Mouse (Mus musculus) megakaryocyte, adult 5-6 weeks (primary cell): ENCODE measurements around the gene Slc12a6. TPM values are rescaled to one million over a fixed set of nuclear protein-coding genes. Genes with fewer than 3 reads are reported as not detected.
"Not testable (repeated sequence)": the region's sequence is repeated elsewhere in the genome, so short reads cannot be mapped to it uniquely, and the experiment has no call there.

Experiments
- ATAC-seq: 2 replicates; pipeline ENCODE4 v1.8.0; 2016; ENCODE audit warnings: mild to moderate bottlenecking, inconsistent platforms; ENCODE audit not compliant: poor library complexity, severe bottlenecking
- total RNA-seq, 2 experiments: library from RNA; stranded (forward) in 1 of 2; stranded (reverse) in 1 of 2; fragments of 153-499, 151-499 nt in 1 of 2; fragments of 221-1000, 200-1000 nt in 1 of 2; gene quantifications; 2 replicates each; pipeline versions ENCODE4 v1.2.3 to v1.2.4; 2015 to 2017

The Slc12a6 gene
- total RNA-seq, 2 experiments from 2014 or later = 108 to 111 TPM

DNA sequence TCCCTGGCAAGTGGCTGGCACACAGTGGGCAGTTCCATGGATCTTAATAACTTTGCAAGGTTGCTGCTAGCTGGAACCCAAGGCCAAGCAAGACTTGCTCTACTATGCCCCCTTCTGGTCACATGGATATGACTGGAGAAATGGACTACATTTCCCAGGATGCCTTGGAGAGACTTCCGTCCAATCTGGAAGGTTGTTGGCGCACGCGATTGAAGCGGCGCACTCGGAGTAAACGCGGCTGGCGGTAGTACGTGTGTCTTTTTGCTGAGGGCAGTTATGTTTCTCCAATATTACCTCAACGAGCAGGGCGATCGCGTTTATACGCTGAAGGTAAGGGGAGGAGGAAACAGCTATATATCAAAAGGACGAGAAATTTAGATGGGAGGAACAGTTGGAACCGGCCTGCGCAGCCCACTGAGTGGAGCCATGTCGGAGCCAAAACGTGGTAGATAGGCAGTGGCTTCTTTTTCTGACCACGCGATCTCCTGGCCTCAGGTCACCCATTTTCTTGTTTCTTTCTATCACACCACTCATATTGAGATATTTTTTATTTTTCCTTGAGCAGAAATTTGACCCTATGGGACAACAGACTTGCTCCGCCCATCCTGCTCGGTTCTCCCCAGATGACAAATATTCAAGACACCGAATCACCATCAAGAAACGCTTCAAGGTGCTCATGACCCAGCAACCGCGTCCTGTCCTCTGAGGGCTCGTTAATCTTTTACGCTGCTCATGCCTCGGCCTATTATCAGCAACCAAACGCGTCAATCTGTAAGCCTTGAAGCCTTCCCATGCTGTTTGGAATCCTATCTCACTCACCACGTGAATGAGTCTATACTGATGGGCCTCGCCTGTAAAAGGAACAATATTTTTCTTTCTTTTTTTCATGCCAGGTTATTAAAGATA is 3.6 kb upstream of the Slc12a6 start, which contains the start of gene Nop10:
Gene Nop10, plus strand, starts transcription at position 179 of the 906 bp plus-strand sequence.
- peak; percentile 61 for ATAC-seq

DNA sequence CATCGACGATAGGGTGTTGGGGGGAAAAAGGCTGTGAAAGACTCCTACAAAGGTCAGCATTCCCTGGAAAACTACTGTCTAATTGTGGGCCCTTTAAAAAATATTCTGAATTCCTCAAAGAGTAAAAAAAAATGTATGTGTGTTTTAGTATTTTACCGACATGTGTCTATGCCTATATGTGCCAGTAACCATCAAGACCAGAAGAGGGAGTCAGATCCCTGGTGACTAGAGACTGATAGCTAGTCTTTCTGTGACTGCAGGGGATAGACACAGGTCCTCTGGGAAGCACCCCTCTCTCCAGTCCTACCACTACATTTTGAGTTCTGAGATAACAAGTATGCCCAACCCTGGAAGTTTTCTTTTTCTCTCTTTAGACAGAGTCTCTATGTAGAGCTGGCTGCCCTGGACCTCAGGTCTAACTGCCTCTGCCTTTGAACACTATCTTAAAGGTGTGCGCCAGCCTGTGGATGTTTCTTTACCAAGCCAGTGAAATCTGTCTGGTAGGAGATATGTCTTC is 2.8 kb upstream of the Slc12a6 start:
- no peak for ATAC-seq

DNA sequence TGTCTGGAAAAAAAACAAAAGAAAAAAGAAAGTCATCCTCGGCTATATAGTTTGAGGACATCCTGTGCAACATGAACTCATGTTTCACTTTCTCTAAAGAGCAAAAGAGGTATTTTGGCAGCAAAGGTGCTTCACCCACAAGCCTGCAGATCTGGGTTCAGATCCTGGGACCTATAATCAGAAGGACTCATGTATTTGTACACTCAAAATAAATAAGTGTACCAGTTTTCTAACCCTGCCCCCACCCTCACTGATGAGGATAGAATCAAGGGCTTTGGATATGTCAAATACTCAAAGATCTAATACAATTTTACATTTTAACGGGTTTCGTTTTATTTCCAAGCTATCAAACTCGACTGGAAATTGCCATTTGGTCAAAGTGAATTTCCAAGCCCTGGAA is 1.3 kb upstream of the Slc12a6 start:
- ATAC-seq = no peak

DNA sequence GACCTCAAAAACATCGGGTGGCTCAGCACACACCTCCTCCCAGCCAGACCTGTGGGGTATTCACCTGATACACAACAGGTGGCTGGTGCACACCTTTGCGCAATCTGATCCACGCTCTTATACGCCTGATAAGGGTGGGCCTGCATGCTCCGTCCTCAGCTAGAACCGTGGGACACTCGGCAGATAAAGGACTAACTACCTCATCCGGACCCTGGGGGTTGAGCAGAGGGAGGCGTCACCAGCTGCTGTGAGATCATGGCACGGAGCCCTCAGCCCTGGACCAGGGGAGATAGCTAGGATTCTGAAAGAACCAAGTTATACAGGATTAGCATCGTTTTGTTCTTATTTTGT is 592 bp downstream of the Slc12a6 start, which contains the start of gene Gm21985:
Gene Gm21985, plus strand, starts transcription at position 73 of the 351 bp plus-strand sequence.
- peak; percentile 43 for ATAC-seq

DNA sequence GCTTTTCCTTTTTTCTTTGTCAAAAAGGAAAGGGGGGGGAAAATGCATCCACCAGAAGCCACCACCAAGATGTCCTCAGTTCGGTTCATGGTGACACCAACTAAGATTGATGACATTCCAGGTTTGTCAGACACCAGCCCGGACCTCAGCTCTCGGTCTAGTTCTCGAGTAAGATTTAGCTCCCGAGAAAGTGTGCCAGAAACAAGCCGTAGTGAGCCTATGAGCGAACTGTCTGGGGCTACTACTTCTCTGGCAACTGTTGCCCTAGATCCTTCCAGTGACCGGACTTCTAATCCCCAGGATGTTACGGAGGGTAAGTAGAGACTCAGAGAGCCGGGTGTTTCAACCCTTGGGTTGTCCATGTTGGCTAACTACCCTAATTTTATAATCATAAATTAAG is 1.2 kb downstream of the Slc12a6 start:
- no peak for ATAC-seq

DNA sequence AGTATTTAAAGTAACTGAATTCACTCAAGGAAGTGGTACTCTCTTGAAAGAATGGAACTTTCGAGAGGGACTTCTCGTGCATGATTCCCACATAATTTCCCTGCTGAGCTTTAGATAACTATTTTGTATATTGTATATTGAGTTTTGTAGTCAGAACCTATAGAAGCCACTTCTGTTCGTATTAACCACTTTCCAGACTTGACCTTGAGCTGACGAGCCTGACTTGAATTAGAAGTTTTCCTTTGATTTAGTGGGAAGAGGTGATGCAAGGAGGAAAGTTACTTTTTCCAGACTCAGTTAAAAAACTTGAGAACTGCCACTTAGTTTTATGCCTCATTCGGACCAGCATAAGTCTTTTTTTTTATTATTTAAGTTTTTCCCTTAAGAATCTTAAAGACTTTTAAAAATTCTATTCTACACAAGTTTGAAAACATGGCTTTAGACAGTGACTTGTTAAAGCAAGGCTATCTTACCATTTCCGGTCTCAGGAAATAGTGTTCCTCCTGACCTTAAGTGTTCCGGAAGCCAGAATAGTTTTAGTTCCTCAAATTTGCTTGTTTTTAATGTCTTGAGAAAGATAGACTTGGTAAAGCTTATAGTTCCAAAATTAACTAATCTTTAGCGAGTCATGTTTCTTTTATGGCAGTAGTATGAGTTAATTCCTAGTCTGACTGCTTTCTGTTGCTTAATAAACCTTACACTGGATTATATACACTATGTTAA is 2.1 kb downstream of the Slc12a6 start:
- peak; percentile 37 for ATAC-seq

DNA sequence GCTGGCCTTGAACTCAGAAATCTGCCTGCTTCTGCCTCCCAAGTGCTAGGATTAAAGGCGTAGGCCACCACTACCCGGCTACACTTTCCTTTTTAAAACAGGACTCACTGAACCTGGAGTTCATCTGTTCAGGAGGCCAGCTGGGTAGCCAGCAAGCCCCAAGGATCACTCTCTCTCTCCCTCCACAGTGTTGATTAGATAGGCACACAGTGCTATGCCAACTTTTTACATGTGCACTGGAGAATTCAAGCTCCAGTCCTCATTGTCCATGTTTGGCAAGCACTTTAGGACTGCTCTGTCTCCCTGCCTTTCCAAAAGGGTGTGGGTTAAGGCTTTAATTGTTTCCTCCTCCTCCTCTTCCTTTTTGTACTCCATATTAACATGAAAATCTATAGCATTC is 4.4 kb downstream of the Slc12a6 start:
- ATAC-seq = no peak

DNA sequence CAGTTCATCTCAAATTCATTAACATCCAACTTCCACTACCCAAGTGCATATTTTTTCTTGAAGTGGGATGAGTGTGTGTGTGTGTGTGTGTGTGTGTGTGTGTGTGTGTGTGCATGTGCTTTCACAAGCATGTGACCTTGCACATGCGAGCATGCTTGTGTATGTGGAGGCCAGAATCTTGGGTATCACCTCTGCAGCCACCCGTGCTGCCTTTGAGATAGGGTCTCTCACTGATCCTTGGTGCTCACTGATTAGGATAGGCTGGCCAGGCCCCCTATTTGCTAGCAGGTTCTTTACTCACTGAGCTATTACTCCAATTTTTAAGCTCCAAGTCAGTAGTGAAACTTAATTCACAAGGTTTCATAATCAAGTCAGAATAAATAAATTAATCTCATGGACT is 7.3 kb downstream of the Slc12a6 start:
- ATAC-seq = no peak

DNA sequence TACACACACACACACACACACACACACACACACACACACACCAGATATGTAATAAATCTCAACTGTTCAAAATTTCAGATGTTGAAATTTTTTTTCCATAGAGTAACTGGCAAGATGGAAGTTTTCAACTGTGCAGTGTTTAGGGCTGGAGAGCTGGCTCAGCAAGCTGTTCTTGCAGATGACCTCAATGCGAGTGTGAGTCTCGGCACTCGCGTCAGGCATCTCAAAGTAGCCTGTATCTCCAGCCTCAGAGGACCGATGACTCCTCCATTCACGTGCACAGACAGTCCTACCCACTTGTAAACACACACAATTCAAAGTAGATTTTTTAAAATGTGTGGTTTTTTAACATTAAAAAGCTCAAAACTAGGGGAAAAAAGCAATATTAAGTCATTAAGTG is 7.8 kb downstream of the Slc12a6 start:
- ATAC-seq = no peak

DNA sequence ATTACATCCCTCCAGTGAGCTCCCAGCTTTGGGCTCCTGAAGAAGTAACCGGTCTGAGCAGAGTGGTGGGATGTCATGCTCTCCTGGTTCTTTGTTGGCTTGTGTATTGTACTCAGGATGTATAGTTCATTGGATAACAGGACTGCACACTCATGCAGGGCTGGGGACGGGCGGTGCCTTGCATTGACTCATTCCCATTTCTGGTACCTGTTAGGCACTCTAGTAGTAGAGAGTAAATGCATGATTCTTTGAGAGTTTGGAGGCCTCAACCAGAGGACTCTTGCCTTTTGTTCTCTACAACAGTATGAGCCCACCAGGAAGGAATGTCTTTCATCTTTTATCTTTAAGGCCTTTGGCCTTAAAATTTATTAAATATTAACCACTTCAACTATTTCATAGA is 11.2 kb downstream of the Slc12a6 start:
- ATAC-seq = no peak

DNA sequence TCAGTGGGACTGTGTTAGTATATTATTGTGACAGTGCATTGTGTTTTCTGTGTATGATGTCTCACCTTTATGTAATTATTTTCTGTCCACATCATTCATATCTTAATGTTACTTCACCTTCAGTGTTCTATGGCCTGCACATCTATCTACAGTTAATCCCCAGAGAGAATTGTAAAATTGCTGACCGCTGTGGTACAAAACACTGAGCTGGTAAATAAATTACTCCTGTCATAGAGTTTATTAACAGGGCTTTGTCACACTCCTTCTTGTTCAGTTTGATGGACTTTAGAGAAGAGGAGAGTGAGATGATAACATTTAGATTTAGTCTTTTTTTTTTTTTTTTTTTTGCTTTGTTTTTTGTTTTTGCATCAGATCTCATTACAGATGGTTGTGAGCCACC is 17.2 kb downstream of the Slc12a6 start:
- ATAC-seq = no peak

DNA sequence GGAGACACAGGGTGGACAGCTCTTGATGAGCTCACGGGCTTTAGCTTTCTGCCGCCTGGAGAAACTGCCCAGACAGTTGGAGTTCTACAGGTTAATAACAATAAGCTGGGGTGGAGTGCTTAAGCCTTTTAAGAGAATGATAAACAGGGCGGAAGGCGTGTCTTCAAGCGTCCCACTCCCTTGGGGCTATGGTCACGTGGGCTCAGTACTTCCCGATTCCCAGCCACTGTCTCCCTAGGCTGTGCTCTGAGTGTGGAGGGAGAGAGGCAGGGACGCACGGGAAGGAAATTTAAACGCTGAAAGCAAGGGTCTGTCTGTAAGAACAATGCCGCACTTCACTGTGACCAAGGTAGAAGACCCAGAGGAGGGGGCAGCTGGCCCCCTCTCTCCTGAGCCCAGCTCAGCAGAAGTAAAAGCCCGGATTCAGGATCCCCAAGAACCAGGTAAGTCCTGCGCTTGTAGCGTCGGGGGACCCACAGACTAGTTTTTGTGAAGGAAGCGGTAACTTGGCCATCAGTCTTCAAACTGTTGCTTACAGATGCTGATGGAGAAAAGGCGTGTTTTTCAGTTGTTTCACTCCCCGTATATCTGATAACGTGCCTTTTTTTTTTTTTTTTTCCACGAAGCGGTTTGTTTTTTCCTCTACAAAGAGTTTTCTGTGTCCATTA is 18.9 kb downstream of the Slc12a6 start:
- ATAC-seq = peak; percentile 83

DNA sequence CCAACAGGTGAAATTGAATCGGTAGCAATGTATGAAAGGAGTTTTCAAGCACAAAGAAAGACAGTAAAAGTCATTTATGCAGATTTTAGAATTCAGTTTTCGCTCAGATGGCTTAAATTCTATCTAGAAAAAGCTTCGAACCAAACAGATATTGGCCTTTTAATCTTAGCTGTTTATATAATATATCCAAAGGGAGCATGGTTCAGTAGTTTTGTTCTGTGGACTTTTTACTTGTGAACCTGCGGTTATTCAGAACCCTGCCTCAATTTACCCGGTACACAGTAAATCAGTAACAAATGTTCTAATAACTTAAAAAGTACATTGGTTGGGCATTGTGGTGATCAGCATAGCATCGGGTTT is 19.4 kb downstream of the Slc12a6 start:
- no peak for ATAC-seq

DNA sequence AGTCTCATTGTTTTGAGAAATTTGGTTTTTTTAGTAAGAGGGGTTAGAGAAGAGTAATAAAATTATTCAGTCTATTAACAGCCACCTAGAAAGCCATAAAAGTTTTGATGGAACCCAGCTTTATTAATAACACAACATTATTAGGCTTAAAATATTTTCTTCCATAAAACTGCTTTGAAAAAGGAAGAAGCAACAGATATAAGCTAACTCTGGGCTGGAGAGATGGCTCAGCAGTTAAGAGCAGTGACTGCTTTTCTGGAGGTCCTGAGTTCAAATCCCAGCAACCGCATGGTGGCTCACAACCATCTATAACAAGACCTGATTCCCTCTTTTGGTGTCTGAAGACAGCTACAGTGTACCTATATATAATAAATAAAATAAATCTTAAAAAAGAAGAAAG is 20.4 kb downstream of the Slc12a6 start:
- ATAC-seq = not testable (repeated sequence)

DNA sequence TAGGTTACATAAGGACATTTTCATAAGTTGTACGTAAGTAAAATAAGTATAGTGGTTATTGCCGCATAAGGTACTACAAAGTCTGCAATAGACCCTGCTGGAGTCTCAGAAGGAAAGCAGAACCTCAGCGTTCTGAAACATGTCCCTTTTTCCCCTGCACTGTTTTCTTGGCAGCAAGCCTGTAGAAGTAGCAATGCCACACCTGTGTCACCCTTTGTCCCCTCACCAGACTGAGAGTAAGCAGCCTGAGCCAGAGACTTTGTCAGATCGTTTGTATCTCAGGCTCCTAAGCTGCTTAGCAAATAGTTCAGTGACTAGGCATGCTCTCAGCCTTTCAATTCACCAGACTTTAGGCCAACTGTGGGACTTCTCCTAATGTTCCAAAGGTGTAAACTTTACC is 21.4 kb downstream of the Slc12a6 start:
- ATAC-seq = peak; percentile 34; the same call in 1 of the 2 replicates

DNA sequence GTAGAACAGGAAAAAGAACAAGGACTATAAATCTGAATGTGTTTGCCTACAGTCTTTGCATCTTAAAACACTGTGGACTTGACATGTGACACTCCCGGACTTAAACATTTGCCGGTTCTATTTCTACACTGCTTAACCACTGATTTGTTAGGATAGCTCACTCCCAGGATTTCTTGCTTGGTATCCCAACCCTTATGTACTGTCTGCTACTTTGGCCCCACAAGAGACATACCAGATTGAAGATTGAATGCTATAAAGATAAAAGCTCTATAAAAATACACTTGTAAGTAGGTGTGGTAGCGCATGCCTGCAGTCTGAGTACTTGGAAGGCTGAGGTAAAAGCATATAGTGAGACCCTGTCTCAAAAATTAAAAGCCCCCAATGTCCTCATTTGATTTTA is 23.9 kb downstream of the Slc12a6 start:
- ATAC-seq = no peak

DNA sequence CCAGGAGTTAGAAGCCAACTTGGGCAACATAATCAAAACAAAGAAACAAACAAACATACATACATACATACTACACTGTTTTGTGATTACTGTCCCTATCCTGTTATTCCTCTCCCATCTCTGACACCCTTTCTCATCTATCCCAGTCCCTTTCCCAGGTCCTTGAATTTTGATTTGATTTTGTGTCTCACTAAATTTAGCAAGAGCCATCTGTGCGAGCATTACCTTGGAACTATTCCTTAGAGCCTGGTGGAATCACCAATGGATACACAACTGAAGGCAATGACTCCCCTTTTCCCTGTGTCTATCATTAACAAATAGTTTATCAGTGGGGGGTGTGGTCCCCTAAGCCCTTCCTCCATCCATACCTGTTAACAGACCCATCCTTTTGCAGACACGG is 27.2 kb downstream of the Slc12a6 start:
- ATAC-seq = no peak

DNA sequence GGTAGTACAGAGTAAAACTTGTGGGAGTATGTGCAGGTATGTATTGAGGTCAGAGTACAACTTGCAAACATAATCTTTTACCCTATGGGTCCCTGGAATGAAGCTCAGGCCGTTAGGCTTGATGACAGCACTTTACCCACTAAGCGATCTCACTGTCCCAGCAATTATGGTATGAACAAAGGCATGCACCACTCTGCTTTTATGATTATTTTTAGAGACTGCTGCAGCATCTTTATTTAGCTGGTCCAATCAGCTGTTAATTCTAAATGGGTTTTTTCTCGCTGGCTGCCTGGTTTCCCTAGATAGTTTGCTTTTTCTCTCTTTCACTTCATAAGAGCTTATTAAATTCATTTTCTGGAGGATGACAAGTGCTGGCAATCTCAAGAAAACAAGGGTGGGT is 30.6 kb downstream of the Slc12a6 start:
- no peak for ATAC-seq

DNA sequence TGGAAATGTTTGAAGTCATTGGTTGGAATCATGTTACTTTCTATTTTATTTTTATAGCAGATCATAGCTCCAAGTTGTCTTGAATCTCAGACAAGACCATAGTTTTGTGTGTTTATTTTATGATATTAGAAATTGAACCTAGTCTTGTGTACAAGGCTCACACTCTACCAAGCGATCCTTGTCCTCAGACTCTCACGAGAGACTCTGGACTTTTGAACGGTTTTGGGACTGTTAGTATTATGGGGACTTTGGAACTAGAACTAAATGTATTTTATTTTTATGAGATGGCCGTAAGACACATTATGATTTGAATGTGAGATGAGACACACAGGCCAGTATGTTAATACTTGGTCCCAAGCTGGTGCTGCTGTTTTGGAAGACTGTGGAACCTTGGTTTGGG is 32.6 kb downstream of the Slc12a6 start:
- no peak for ATAC-seq

DNA sequence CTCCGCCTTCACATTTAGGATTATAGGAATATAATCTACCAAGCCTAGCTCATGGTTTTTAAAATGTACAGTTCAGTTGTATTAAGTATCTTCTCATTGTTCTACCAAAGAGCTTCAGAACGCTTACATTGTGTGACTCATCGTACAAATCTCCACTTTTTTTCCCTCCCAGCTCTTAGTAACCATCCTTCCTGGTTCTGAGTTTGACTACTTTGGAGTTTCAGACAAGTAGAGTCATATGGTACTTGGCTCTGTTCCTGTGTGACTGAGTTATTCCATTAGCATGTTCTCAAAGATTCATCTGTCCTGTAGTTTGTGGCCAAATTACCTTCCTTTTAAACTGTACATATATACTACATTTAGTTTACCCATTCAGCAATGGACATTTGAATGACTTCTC is 43.0 kb downstream of the Slc12a6 start:
- ATAC-seq = no peak

DNA sequence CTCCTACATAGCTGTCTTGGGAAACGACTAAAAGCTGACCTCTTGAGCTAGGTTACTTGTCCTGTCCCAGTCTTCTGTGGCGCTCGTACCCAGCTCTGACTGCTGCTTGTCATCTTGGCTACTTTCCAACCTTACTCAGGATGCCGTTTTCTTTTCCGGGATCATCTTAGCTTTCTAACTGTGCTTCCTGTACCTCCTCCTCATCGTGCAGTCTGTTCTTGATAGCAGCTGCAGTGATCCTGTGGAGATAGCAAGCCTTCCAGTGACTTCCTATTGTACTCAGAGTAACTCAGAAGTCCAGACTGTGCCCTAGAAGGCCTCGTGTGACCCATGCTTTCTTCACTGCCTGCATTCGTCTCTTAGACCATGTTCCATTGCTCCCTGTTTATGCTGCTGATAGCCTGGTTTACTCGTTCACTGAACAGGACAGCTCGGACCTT is 43.6 kb downstream of the Slc12a6 start:
- peak; percentile 21; the same call in 1 of the 2 replicates for ATAC-seq
